Mouse (Mus musculus) intestine, postnatal 0 days (tissue): ENCODE measurements around the gene Grn. TPM values are rescaled to one million over a fixed set of nuclear protein-coding genes. Genes with fewer than 3 reads are reported as not detected.
"Not testable (repeated sequence)": the region's sequence is repeated elsewhere in the genome, so short reads cannot be mapped to it uniquely, and the experiment has no call there.

Experiments used
- ATAC-seq: fragments of 200-750 bp; cut with Nextera tagmentation; 2 replicates; pipeline ENCODE4 v1.8.0; 2017; ENCODE audit warnings: mild to moderate bottlenecking, moderate TSS enrichment, moderate library complexity
- H3K27ac ChIP-seq: fragments of 300-500 bp; sonication (generic); 2 replicates; pipeline ENCODE4 v1.5.1; 2014; ENCODE audit warnings: mild to moderate bottlenecking, low read depth, low read length, moderate library complexity
- H3K27me3 ChIP-seq: fragments of 300-500 bp; sonication (generic); replicated peaks from 2 replicates; pipeline ENCODE4 v1.6.1; 2014; ENCODE audit warnings: low read length, mixed read lengths; ENCODE audit not compliant: control insufficient read depth, insufficient read depth
- H3K36me3 ChIP-seq: fragments of 300-500 bp; sonication (generic); 2 replicates; pipeline ENCODE4 v1.6.1; 2014; ENCODE audit warnings: mild to moderate bottlenecking, moderate library complexity; ENCODE audit not compliant: control insufficient read depth, insufficient read depth
- H3K4me1 ChIP-seq: fragments of 300-500 bp; sonication (generic); replicated peaks from 2 replicates; pipeline ENCODE4 v1.6.1; 2014; ENCODE audit warnings: antibody characterized with exemption, low read length, mixed read lengths; ENCODE audit not compliant: control insufficient read depth, insufficient read depth
- H3K4me2 ChIP-seq: fragments of 300-500 bp; sonication (generic); replicated peaks from 2 replicates; pipeline ENCODE4 v1.6.1; 2014; ENCODE audit warnings: low read depth, mild to moderate bottlenecking, moderate library complexity
- H3K4me3 ChIP-seq: fragments of 300-500 bp; sonication (generic); 2 replicates; pipeline ENCODE4 v1.5.1; 2014; ENCODE audit warnings: low read depth, low read length
- H3K9ac ChIP-seq: fragments of 300-500 bp; sonication (generic); 2 replicates; pipeline ENCODE4 v1.6.1; 2014; ENCODE audit warnings: mild to moderate bottlenecking, low read depth, low read length
- H3K9me3 ChIP-seq: fragments of 300-500 bp; sonication (generic); 2 replicates; pipeline ENCODE4 v1.6.1; 2016; ENCODE audit warnings: mixed run types; ENCODE audit not compliant: control insufficient read depth
- CTCF ChIP-seq: sonication (generic); IDR thresholded peaks from 2 replicates; pipeline ENCODE4 v1.5.1; 2016; ENCODE audit warnings: low read depth, mild to moderate bottlenecking, control low read depth, antibody characterized with exemption, moderate library complexity
- WGBS: fragments of 180-500 bp; shearing (Covaris S2); extraction: QIAGEN DNeasy Blood & Tissue Kit; methylation state at CpG from one replicate; pipeline ENCODE4 v1.1.7; 2014; 5-methylcytosine and 5-hydroxymethylcytosine counted together
- polyA plus RNA-seq: library from polyadenylated mRNA; unstranded; fragments of >200 nt; fragmentation: Nextera tagmentation; extraction: Ambion mirVana; gene quantifications from 2 replicates; pipeline ENCODE4 v1.2.1, GENCODE M21; 2015

The Grn gene
- polyA plus RNA-seq, 1 experiment from 2014 or later, result 339 TPM

GRCm38 (mm10) chr11:102385075-102385474, 45.0 kb upstream of the Grn start:
- 54% methylated on average over 3 of the region's 4 CpGs for whole genome bisulfite sequencing
- TF ChIP-seq CTCF, result no peak
- no peak for ATAC-seq
- Histone ChIP-seq H3K9me3 (no peaks in the 10 kb centered on the region), H3K27me3 (no peaks in the 10 kb centered on the region), H3K9ac (no peak overlapping the region), H3K4me2 (no peak overlapping the region), H3K27ac (no peak overlapping the region), H3K36me3 (no peaks in the 10 kb centered on the region), H3K4me3 (no peak overlapping the region), H3K4me1 (no peaks in the 10 kb centered on the region)

- Histone ChIP-seq H3K4me2 (no peak overlapping the region), H3K27ac (no peak overlapping the region), H3K4me1 (no peaks in the 10 kb centered on the region), H3K9ac (no peak overlapping the region), H3K36me3 (no peaks in the 10 kb centered on the region), H3K4me3 (no peak overlapping the region), H3K27me3 (no peaks in the 10 kb centered on the region), H3K9me3 (no peaks in the 10 kb centered on the region)
- no peak for TF ChIP-seq CTCF
- no peak for ATAC-seq
- 52% methylated on average over 5 of the region's 5 CpGs for WGBS
Measured at GRCm38 (mm10) chr11:102386121-102386520, 44.0 kb upstream of the Grn start.

DNA sequence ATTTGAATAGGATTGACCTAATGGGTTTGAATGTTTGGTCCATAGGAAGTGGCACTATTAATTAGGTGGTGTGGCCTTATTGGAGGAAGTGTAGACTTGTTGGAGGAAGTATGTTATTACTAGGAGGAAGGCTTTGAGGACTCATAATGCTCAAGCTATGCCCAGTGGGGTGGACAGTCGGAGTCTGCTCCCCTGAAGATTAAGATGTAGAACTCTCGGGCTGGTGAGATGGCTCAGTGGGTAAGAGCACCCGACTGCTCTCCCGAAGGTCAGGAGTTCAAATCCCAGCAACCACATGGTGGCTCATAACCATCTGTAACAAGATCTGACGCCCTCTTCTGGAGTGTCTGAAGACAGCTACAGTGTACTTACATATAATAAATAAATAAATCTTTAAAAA, 40.7 kb upstream of the Grn start:
- not testable (repeated sequence) for H3K27me3 ChIP-seq

DNA sequence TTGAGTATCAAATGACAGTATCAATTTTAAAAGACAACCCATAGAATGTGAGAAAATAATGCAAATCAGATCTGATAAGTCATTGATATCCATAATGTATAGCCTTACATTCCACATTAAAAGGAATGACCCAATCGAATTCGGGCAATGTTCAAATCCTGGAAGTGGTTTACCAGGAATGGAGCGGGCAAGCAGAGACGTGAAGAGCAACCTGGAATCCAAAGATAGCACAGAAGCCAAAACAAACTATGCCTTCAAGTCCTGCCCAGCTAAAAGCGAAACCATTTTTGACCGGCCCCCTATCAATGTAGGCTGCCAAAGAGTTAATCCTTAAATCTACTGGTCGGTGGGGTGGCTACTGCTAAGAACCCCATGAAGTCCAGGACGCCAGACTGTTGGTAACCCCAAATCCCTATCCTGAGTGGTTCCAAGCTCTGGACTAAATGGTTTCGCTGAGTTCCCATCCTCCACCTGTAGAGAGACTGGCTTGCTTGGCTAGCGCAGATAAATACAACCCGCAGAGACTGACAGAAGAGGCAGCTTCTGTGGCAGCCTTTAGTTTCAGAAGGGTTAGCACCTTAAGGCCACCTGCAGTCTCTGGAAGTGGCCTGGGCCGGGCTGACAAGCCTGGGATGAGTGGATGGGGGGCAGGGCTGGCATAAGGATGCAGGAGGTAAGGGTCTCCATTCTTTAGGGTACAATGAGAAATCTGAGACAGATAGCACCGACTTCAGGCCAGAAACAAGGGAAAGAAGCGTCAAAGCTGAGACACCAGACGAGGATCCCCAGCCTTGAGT, 37.5 kb upstream of the Grn start:
- H3K27me3 ChIP-seq, result 0 out of 2 replicates have a peak, but pooled peaks cover 6% of the 10 kb centered on the region
- H3K27ac ChIP-seq, result no peak overlapping the region
- peak overlapping the region; percentile 76 for H3K4me2 ChIP-seq
- no peak overlapping the region for H3K9ac ChIP-seq
- no peaks in the 10 kb centered on the region for H3K9me3 ChIP-seq
- peaks cover 12% of the 10 kb centered on the region for H3K4me1 ChIP-seq
- peak overlapping the region; percentile 36 for H3K4me3 ChIP-seq
- WGBS, result 18% methylated on average over 15 of the region's 15 CpGs
- peak; percentile 11; the same call in 1 of the 2 replicates for ATAC-seq
- no peaks in the 10 kb centered on the region for H3K36me3 ChIP-seq
- TF ChIP-seq CTCF, result no peak

More for the DNA sequence above, 40.7 kb upstream of the Grn start:
- not testable (repeated sequence) for ATAC-seq, H3K4me2 ChIP-seq, H3K4me3 ChIP-seq, H3K9me3 ChIP-seq, H3K9ac ChIP-seq, H3K36me3 ChIP-seq, H3K27ac ChIP-seq
- peaks cover 11% of the 10 kb centered on the region for H3K4me1 ChIP-seq
- 84% methylated on average over 4 of the region's 5 CpGs for WGBS

- no peaks in the 10 kb centered on the region for H3K9me3 ChIP-seq
- 1% methylated on average over 33 of the region's 34 CpGs for WGBS
- H3K27me3 ChIP-seq, result peaks cover 6% of the 10 kb centered on the region; the same call in 1 of the 2 replicates
- peak within 1 kb of the TSS; percentile 76 for H3K4me2 ChIP-seq
- peak within 1 kb of the TSS; percentile 36 for H3K4me3 ChIP-seq
- no peak within 1 kb of the TSS for H3K27ac ChIP-seq
- peak; percentile 46 for ATAC-seq
- peaks cover 12% of the 10 kb centered on the region for H3K4me1 ChIP-seq
- 0 out of 2 replicates have a peak, but pooled peaks have one; percentile 7 for TF ChIP-seq CTCF
- no peaks in the 10 kb centered on the region for H3K36me3 ChIP-seq
- H3K9ac ChIP-seq, result peak within 1 kb of the TSS; percentile 31; the same call in 1 of the 2 replicates
Measured at GRCm38 (mm10) chr11:102393238-102393634, 36.9 kb upstream of the Grn start, which contains the start of gene Rundc3a. Gene Rundc3a (plus strand): TSS chr11:102393403.

GRCm38 (mm10) chr11:102393719-102394420, 36.2 kb upstream of the Grn start:
- H3K4me2 ChIP-seq, result peak overlapping the region; percentile 76
- ATAC-seq, result peak; percentile 12; the same call in 1 of the 2 replicates
- H3K9me3 ChIP-seq, result no peaks in the 10 kb centered on the region
- 10% methylated on average over 16 of the region's 17 CpGs for WGBS
- peaks cover 7% of the 10 kb centered on the region; the same call in 1 of the 2 replicates for H3K27me3 ChIP-seq
- H3K9ac ChIP-seq, result peak overlapping the region; percentile 31; the same call in 1 of the 2 replicates
- peaks cover 12% of the 10 kb centered on the region for H3K4me1 ChIP-seq
- no peak for TF ChIP-seq CTCF
- peak overlapping the region; percentile 36 for H3K4me3 ChIP-seq
- no peak overlapping the region for H3K27ac ChIP-seq
- no peaks in the 10 kb centered on the region for H3K36me3 ChIP-seq
